Mouse (Mus musculus): ENCODE data around the gene Rfx4. TPM values are rescaled to one million over a fixed set of nuclear protein-coding genes. Genes with fewer than 3 reads are reported as not detected.
A peak's percentile ranks its signal among the peaks of the same experiment; 100 is the strongest.

The Rfx4 gene
- total RNA-seq (2017), result not detected in 2 replicates

GRCm38 (mm10) chr10:84755786-84756203, at the start of gene Rfx4:
Rfx4 (plus strand) TSS chr10:84756062.
- 0 out of 4 replicates have a peak, but pooled peaks of 1 of the 2 experiments have one; percentile 17 for ATAC-seq (replicated peaks in 1 of 2; ENCODE audit: insufficient read depth in 1 of 2, low FRiP score in 2 of 2, low TSS enrichment in 1 of 2, low read depth in 1 of 2, poor library complexity in 2 of 2, severe bottlenecking in 2 of 2)

- ATAC-seq (replicated peaks in 1 of 2; ENCODE audit: insufficient read depth in 1 of 2, low FRiP score in 2 of 2, low TSS enrichment in 1 of 2, low read depth in 1 of 2, poor library complexity in 2 of 2, severe bottlenecking in 2 of 2), result no peak
Observed at GRCm38 (mm10) chr10:84706543-84706942, 49.3 kb upstream of the Rfx4 start.

GRCm38 (mm10) chr10:84707226-84707625, 48.6 kb upstream of the Rfx4 start:
- ATAC-seq (replicated peaks in 1 of 2; ENCODE audit: insufficient read depth in 1 of 2, low FRiP score in 2 of 2, low TSS enrichment in 1 of 2, low read depth in 1 of 2, poor library complexity in 2 of 2, severe bottlenecking in 2 of 2), result no peak

GRCm38 (mm10) chr10:84707752-84708530, 47.9 kb upstream of the Rfx4 start:
- ATAC-seq (replicated peaks in 1 of 2; ENCODE audit: insufficient read depth in 1 of 2, low FRiP score in 2 of 2, low TSS enrichment in 1 of 2, low read depth in 1 of 2, poor library complexity in 2 of 2, severe bottlenecking in 2 of 2), result no peak

- no peak for ATAC-seq (replicated peaks in 1 of 2; ENCODE audit: insufficient read depth in 1 of 2, low FRiP score in 2 of 2, low TSS enrichment in 1 of 2, low read depth in 1 of 2, poor library complexity in 2 of 2, severe bottlenecking in 2 of 2)
Observed at GRCm38 (mm10) chr10:84710192-84710591, 45.7 kb upstream of the Rfx4 start.

GRCm38 (mm10) chr10:84710827-84711226, 45.0 kb upstream of the Rfx4 start:
- no peak for ATAC-seq (replicated peaks in 1 of 2; ENCODE audit: insufficient read depth in 1 of 2, low FRiP score in 2 of 2, low TSS enrichment in 1 of 2, low read depth in 1 of 2, poor library complexity in 2 of 2, severe bottlenecking in 2 of 2)

- ATAC-seq (replicated peaks in 1 of 2; ENCODE audit: insufficient read depth in 1 of 2, low FRiP score in 2 of 2, low TSS enrichment in 1 of 2, low read depth in 1 of 2, poor library complexity in 2 of 2, severe bottlenecking in 2 of 2), result no peak
Observed at GRCm38 (mm10) chr10:84711479-84711878, 44.4 kb upstream of the Rfx4 start.

GRCm38 (mm10) chr10:84711940-84712339, 43.9 kb upstream of the Rfx4 start:
- no peak for ATAC-seq (replicated peaks in 1 of 2; ENCODE audit: insufficient read depth in 1 of 2, low FRiP score in 2 of 2, low TSS enrichment in 1 of 2, low read depth in 1 of 2, poor library complexity in 2 of 2, severe bottlenecking in 2 of 2)

- ATAC-seq (replicated peaks in 1 of 2; ENCODE audit: insufficient read depth in 1 of 2, low FRiP score in 2 of 2, low TSS enrichment in 1 of 2, low read depth in 1 of 2, poor library complexity in 2 of 2, severe bottlenecking in 2 of 2), result no peak
Observed at GRCm38 (mm10) chr10:84712532-84712931, 43.3 kb upstream of the Rfx4 start.

- no peak for ATAC-seq (replicated peaks in 1 of 2; ENCODE audit: insufficient read depth in 1 of 2, low FRiP score in 2 of 2, low TSS enrichment in 1 of 2, low read depth in 1 of 2, poor library complexity in 2 of 2, severe bottlenecking in 2 of 2)
Observed at GRCm38 (mm10) chr10:84713043-84713442, 42.8 kb upstream of the Rfx4 start.

- ATAC-seq (replicated peaks in 1 of 2; ENCODE audit: insufficient read depth in 1 of 2, low FRiP score in 2 of 2, low TSS enrichment in 1 of 2, low read depth in 1 of 2, poor library complexity in 2 of 2, severe bottlenecking in 2 of 2), result no peak
Observed at GRCm38 (mm10) chr10:84715639-84716038, 40.2 kb upstream of the Rfx4 start.

GRCm38 (mm10) chr10:84716581-84716980, 39.3 kb upstream of the Rfx4 start:
- no peak for ATAC-seq (replicated peaks in 1 of 2; ENCODE audit: insufficient read depth in 1 of 2, low FRiP score in 2 of 2, low TSS enrichment in 1 of 2, low read depth in 1 of 2, poor library complexity in 2 of 2, severe bottlenecking in 2 of 2)

- no peak for ATAC-seq (replicated peaks in 1 of 2; ENCODE audit: insufficient read depth in 1 of 2, low FRiP score in 2 of 2, low TSS enrichment in 1 of 2, low read depth in 1 of 2, poor library complexity in 2 of 2, severe bottlenecking in 2 of 2)
Observed at GRCm38 (mm10) chr10:84722711-84723110, 33.2 kb upstream of the Rfx4 start.

GRCm38 (mm10) chr10:84727005-84727404, 28.9 kb upstream of the Rfx4 start:
- ATAC-seq (replicated peaks in 1 of 2; ENCODE audit: insufficient read depth in 1 of 2, low FRiP score in 2 of 2, low TSS enrichment in 1 of 2, low read depth in 1 of 2, poor library complexity in 2 of 2, severe bottlenecking in 2 of 2), result no peak

- no peak for ATAC-seq (replicated peaks in 1 of 2; ENCODE audit: insufficient read depth in 1 of 2, low FRiP score in 2 of 2, low TSS enrichment in 1 of 2, low read depth in 1 of 2, poor library complexity in 2 of 2, severe bottlenecking in 2 of 2)
Observed at GRCm38 (mm10) chr10:84727760-84728159, 28.1 kb upstream of the Rfx4 start.

GRCm38 (mm10) chr10:84730078-84730477, 25.8 kb upstream of the Rfx4 start:
- no peak for ATAC-seq (replicated peaks in 1 of 2; ENCODE audit: insufficient read depth in 1 of 2, low FRiP score in 2 of 2, low TSS enrichment in 1 of 2, low read depth in 1 of 2, poor library complexity in 2 of 2, severe bottlenecking in 2 of 2)

- ATAC-seq (replicated peaks in 1 of 2; ENCODE audit: insufficient read depth in 1 of 2, low FRiP score in 2 of 2, low TSS enrichment in 1 of 2, low read depth in 1 of 2, poor library complexity in 2 of 2, severe bottlenecking in 2 of 2), result no peak
Observed at GRCm38 (mm10) chr10:84730956-84731355, 24.9 kb upstream of the Rfx4 start.

GRCm38 (mm10) chr10:84733511-84733910, 22.4 kb upstream of the Rfx4 start:
- ATAC-seq (replicated peaks in 1 of 2; ENCODE audit: insufficient read depth in 1 of 2, low FRiP score in 2 of 2, low TSS enrichment in 1 of 2, low read depth in 1 of 2, poor library complexity in 2 of 2, severe bottlenecking in 2 of 2), result no peak
